Mouse (Mus musculus): ENCODE data around the gene Sct.
"Not testable (repeated sequence)": the region's sequence is repeated elsewhere in the genome, so short reads cannot be mapped to it uniquely, and the experiment has no call there.

Gene Sct

DNA sequence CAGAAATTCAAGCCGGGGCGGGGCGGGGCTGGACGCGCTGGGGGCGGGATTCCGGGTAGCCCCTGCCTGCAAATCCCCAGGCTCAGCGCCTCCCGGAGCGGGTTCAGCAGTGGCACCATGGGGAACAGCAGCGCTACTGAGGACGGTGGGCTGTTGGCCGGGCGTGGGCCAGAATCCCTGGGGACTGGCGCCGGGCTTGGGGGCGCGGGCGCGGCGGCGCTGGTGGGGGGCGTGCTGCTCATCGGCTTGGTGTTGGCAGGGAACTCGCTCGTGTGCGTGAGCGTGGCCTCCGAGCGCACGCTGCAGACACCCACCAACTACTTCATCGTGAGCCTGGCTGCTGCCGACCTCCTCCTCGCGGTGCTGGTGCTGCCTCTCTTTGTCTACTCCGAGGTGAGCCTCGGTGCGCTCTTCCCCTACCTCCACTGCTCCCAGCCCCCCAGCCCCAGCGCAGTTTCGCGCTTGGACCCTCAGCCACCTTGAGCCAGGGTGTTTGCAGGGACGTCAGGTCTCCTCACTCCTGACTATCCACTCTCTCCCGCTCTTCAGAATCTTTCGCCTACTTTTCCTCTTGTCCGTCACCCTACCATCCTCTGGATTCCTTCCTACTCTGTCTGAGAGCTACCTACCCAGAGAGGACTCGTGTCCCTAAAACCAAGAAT, 13.1 kb upstream of the Sct start, which contains the start of gene Drd4:
TSS of gene Drd4 (plus strand) at position 86 of the 662 bp plus-strand sequence.
- DNase-seq (ENCODE audit: low spot score): no peak

DNA sequence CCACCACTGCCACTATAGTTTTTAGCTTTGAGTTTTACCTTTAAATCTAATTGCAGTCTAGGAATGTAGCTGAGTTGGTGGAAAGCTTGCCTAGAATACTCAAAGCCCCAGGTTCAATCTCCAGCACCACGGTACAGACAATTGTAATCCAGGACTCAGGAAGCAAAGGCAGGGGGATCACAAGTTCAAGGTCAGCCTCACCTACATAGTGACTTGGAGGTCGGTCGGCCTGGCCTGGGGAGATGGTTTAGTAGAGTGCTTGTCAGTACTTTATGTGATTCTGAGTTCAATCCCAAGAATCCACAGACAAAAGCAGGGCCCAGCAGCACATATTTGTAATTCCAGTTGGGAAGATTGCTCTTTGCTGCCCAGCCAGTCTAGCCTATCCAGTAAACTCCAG, 9.1 kb upstream of the Sct start:
- no peak for DNase-seq (ENCODE audit: low spot score)

DNA sequence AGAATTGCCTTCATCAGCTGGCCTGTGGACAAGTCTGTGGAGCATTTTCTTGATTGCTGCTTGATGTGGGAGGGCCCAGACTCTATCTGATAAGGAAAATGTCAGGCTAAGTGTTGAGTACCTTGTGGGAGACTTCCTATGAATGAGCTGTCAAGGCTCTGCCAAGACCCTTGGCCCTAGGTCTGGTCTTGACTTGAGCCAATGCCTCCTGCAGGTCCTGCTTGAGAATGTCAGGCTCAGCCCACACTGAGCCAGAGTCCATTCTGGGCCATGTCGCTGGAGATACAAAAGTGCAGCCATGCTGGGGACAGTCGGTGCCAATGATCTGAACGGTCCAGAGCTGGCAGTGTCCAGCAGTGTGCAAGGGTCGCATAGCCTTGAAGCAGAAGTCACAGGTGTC, 3.8 kb upstream of the Sct start:
- no peak for DNase-seq (ENCODE audit: low spot score)

DNA sequence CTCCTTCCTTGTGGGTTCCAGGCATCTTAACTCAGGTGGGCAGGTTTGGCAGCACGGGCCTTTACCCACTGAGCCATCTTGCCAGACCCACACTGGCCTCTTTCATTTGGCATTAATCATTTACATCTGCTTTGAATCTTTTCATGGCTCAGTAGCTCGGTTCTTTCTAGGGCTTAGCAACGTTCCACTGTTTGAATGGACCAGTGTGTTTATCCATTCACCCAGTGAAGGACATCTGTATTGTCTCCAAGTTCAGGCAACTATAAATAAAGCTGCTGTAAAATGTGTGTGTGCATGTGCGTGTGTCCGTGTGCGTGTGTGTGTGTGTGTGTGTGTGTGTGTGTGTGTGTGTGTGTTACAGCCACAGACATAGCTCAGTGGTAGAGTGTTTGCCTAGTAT, 2.5 kb upstream of the Sct start:
- DNase-seq (ENCODE audit: low spot score): no peak

DNA sequence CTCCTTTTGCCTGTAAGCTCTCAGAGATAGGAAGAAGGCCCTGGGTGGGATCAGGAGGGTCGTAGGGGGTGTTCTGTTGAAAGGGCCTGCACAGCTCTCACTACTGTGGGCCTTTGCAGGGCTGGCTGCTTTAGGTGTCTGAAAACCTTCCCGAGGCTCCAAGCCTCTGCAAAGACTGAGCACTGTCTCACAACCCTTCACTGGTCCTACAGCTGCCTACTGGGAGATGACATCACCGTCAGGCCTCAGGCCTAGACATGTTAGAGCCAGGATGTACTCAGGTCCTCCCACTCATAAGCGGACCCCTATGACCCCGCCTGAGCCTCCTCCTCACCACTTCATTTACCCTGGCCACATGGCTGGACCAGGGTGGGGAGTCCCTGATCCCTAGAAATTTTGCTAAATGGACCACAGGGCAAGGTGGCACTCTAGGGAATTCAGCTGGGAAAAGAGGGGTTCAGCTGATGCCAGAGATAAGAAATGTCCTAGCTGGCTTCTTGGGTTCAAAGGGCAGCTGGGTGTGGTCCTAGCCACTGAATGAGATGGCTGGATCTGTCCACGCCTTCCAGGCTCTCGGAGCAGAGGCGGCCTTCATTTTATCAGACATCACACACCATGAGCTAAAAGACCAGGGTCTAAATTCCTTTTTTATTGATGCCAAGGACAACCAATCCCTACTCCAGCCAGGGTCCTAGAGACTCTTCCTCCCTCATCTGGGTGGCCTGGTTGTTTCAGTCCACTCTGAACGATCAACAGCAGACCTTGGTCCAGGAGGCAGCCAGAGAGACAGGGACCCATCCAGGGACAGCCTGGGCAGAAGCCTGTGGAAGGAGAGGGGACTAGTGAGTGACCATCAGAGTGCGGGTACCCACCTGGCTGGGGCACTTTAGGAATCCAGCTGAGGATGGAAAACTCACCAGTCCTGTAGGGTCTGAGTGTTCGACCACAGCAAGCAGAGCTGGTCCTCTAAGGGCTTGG, 943 bp downstream of the Sct start:
- no peak for DNase-seq (ENCODE audit: low spot score)

DNA sequence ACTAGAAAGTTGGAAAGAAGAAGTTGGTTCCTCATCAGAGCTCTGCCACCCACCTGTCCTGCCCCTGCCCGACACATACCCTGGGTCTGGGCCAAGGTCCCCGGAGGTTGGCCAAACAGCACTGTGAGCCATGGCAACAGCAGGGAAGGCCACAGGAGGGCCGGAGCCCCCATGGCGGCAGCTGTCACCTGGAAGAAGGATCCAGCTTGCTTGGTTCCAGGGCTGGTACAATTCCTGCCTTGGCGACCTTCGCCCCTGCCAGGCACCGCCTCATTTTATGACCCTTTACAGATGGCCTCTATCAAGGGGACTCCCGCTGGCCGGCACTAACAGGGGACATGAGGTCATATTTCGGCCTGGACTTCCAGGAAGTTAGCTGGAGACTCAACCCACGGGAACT, 2.4 kb downstream of the Sct start, which contains the start of gene Cdhr5:
TSS of gene Cdhr5 (minus strand) at position 241 of the 400 bp plus-strand sequence.
- DNase-seq (ENCODE audit: low spot score): no peak

GRCm38 (mm10) chr7:141275356-141275755, 3.6 kb downstream of the Sct start:
- no peak for DNase-seq (ENCODE audit: low spot score)

- no peak for DNase-seq (ENCODE audit: low spot score)
Observed at GRCm38 (mm10) chr7:141270631-141271030, 8.3 kb downstream of the Sct start.

DNA sequence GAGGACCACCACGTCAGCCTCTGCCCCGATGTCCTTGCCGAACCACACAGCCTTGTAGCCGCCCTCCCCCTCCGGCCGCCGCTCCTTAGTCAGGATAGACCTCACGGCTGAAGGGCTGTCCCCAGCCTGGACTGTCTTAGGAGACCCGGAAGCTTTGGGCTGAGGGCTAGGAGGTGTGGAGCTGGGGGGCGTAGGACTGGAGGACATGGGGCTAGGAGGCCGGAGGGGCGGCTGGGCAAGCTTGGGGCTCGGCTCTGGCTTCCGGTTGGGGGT, 9.7 kb downstream of the Sct start:
- DNase-seq (ENCODE audit: low spot score): no peak

GRCm38 (mm10) chr7:141268466-141269272, 10.3 kb downstream of the Sct start:
- DNase-seq (ENCODE audit: low spot score): no peak

- DNase-seq (ENCODE audit: low spot score): peak; percentile 31
Observed at GRCm38 (mm10) chr7:141265739-141266561, 13.0 kb downstream of the Sct start, which contains the start of gene Irf7. Irf7 (minus strand) TSS chr7:141266481.

GRCm38 (mm10) chr7:141265411-141265738, 13.6 kb downstream of the Sct start:
- no peak for DNase-seq (ENCODE audit: low spot score)

GRCm38 (mm10) chr7:141264761-141265410, 14.0 kb downstream of the Sct start:
- no peak for DNase-seq (ENCODE audit: low spot score)

- DNase-seq (ENCODE audit: low spot score): no peak
Observed at GRCm38 (mm10) chr7:141264041-141264700, 14.8 kb downstream of the Sct start.

- no peak for DNase-seq (ENCODE audit: low spot score)
Observed at GRCm38 (mm10) chr7:141263640-141264039, 15.3 kb downstream of the Sct start.

GRCm38 (mm10) chr7:141261480-141261879, 17.5 kb downstream of the Sct start:
- DNase-seq (ENCODE audit: low spot score): no peak

- DNase-seq (ENCODE audit: low spot score): no peak
Observed at GRCm38 (mm10) chr7:141256159-141256558, 22.8 kb downstream of the Sct start.

GRCm38 (mm10) chr7:141250486-141250885, 28.4 kb downstream of the Sct start:
- DNase-seq (ENCODE audit: low spot score): not testable (repeated sequence)

DNA sequence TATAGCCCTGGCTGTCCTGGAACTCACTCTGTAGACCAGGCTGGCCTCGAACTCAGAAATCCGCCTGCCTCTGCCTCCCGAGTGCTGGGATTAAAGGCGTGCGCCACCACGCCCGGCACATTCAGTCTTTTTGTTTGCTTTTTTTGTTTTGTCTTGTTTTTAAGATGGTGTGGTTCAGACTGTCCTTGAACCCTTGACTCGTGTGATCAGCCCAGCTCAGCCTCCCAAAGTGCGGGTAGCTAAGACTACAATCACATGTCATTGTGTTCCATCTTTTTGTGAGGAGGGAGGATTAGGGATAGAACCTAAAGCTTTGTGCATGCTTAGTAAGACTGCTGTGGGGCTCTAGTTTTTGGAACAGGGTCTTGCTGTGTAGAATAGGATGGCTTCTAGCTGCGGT, 47.4 kb downstream of the Sct start:
- no peak for DNase-seq (ENCODE audit: low spot score)

GRCm38 (mm10) chr7:141231111-141231510, 47.8 kb downstream of the Sct start:
- no peak for DNase-seq (ENCODE audit: low spot score)

DNA sequence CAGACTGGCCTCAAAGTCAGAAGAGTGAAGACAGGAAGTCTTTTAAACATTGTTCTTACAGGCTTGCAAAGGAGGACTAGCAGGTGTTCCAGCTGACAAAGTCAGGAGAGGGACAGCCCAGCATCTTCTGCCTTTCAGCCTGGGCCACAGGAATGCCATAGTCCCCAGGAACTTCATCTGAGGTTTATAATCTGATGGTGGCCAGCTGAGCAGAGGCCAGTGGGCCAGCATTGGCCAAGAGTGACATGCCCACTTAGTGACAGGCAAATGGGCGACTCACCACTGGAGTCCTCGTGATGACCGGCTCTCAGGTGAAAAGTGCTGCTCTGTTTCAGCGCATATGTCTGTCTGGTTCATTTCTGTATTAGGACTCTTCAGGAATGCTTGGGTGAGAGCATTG, 48.4 kb downstream of the Sct start:
- no peak for DNase-seq (ENCODE audit: low spot score)

Data from ovary, adult 18-20 months (tissue).